ENCODE assay signal across 8 mouse cellular contexts in genomic region chr11:91479236-91479635, GRCm38 (mm10).
"Had no signal": no experiment of that assay in that cellular context is flagged by ENCODE, and none has a peak within 500 bp of the region (broad histone marks: within the 10 kb centered on the region; RNA-seq: fewer than 3 reads in every experiment).

No protein-coding gene starts in this region.

- DNase-seq: kidney, adult 9 months; kidney, postnatal 14 days; kidney, postnatal 4 days; lung, adult 18-20 months; lung, postnatal 10 days; lung, postnatal 36 days; thymus, adult 18-20 months; thymus, postnatal 36 days had no signal
